Mouse (Mus musculus): ENCODE data around the gene Inpp4b. TPM values are rescaled to one million over a fixed set of nuclear protein-coding genes. Genes with fewer than 3 reads are reported as not detected.
A peak's percentile ranks its signal among the peaks of the same experiment; 100 is the strongest.
"Not testable (repeated sequence)": the region's sequence is repeated elsewhere in the genome, so short reads cannot be mapped to it uniquely, and the experiment has no call there.

The Inpp4b gene
- total RNA-seq, 2 experiments from 2014 or later, result 55.4 to 58.2 TPM

GRCm38 (mm10) chr8:81772855-81773254 is 430.5 kb downstream of the Inpp4b start:
- DNase-seq, result no peak
- intact Hi-C loops (cut with DNase I), result no loop called here

- intact Hi-C loops (cut with DNase I), result no loop called here
- no peak for DNase-seq
Measured at GRCm38 (mm10) chr8:81773305-81773965, 431.1 kb downstream of the Inpp4b start.

- intact Hi-C loops (cut with DNase I), result no loop called here
- DNase-seq, result no peak
Measured at GRCm38 (mm10) chr8:81774010-81774409, 431.7 kb downstream of the Inpp4b start.

- DNase-seq, result no peak
- intact Hi-C loops (cut with DNase I), result no loop called here
Measured at GRCm38 (mm10) chr8:81774454-81774853, 432.1 kb downstream of the Inpp4b start.

GRCm38 (mm10) chr8:81776516-81777237 is 434.3 kb downstream of the Inpp4b start:
- intact Hi-C loops (cut with DNase I), result no loop called here

GRCm38 (mm10) chr8:81777704-81778103 is 435.3 kb downstream of the Inpp4b start:
- intact Hi-C loops (cut with DNase I), result no loop called here
- DNase-seq, result no peak

More at GRCm38 (mm10) chr8:81776516-81777237, 434.3 kb downstream of the Inpp4b start:
- DNase-seq, result no peak

GRCm38 (mm10) chr8:81779440-81779839 is 437.1 kb downstream of the Inpp4b start:
- intact Hi-C loops (cut with DNase I), result no loop called here

GRCm38 (mm10) chr8:81780166-81780565 is 437.8 kb downstream of the Inpp4b start:
- intact Hi-C loops (cut with DNase I), result no loop called here

More at GRCm38 (mm10) chr8:81779440-81779839, 437.1 kb downstream of the Inpp4b start:
- no peak for DNase-seq

GRCm38 (mm10) chr8:81780921-81781675 is 438.7 kb downstream of the Inpp4b start:
- no peak for DNase-seq

More at GRCm38 (mm10) chr8:81780166-81780565, 437.8 kb downstream of the Inpp4b start:
- no peak for DNase-seq

GRCm38 (mm10) chr8:81782781-81783180 is 440.4 kb downstream of the Inpp4b start:
- intact Hi-C loops (cut with DNase I), result no loop called here

More at GRCm38 (mm10) chr8:81780921-81781675, 438.7 kb downstream of the Inpp4b start:
- intact Hi-C loops (cut with DNase I), result no loop called here

GRCm38 (mm10) chr8:81784775-81785174 is 442.4 kb downstream of the Inpp4b start:
- no peak for DNase-seq
- intact Hi-C loops (cut with DNase I), result no loop called here

More at GRCm38 (mm10) chr8:81782781-81783180, 440.4 kb downstream of the Inpp4b start:
- no peak for DNase-seq

- intact Hi-C loops (cut with DNase I), result no loop called here
- no peak for DNase-seq
Measured at GRCm38 (mm10) chr8:81788498-81788897, 446.1 kb downstream of the Inpp4b start.

GRCm38 (mm10) chr8:81792649-81793048 is 450.3 kb downstream of the Inpp4b start:
- intact Hi-C loops (cut with DNase I), result no loop called here
- no peak for DNase-seq

- DNase-seq, result peak; percentile 17 to 45
- intact Hi-C loops (cut with DNase I), result no loop called here
Measured at GRCm38 (mm10) chr8:81798501-81798900, 456.1 kb downstream of the Inpp4b start.

- no peak for DNase-seq
- intact Hi-C loops (cut with DNase I), result no loop called here
Measured at GRCm38 (mm10) chr8:81800792-81801191, 458.4 kb downstream of the Inpp4b start.

- intact Hi-C loops (cut with DNase I), result loop anchor here (2.0 to 5.0 kb wide), 2 partner anchors 39 to 328 kb away; no protein-coding TSS in a partner anchor
- DNase-seq, result peak; percentile 59 to 81
Measured at GRCm38 (mm10) chr8:81806797-81807196, 464.4 kb downstream of the Inpp4b start.

GRCm38 (mm10) chr8:81807578-81807977 is 465.2 kb downstream of the Inpp4b start:
- intact Hi-C loops (cut with DNase I), result loop anchor here (2.0 to 5.0 kb wide), 2 partner anchors 40 to 329 kb away; no protein-coding TSS in a partner anchor
- DNase-seq, result no peak

GRCm38 (mm10) chr8:81808406-81808805 is 466.1 kb downstream of the Inpp4b start:
- intact Hi-C loops (cut with DNase I), result loop anchor here (5.0 kb wide), 1 partner anchor 41 kb away; no protein-coding TSS in a partner anchor
- no peak for DNase-seq

- DNase-seq, result not testable (repeated sequence)
- intact Hi-C loops (cut with DNase I), result loop anchor here (5.0 kb wide), 1 partner anchor 42 kb away; no protein-coding TSS in a partner anchor
Measured at GRCm38 (mm10) chr8:81809414-81809813, 467.1 kb downstream of the Inpp4b start.

GRCm38 (mm10) chr8:81812051-81812751 is 469.8 kb downstream of the Inpp4b start:
- DNase-seq, result peak in 1 of 2 experiments; percentile 25
- intact Hi-C loops (cut with DNase I), result loop anchor here (10.0 kb wide), 1 partner anchor 213 kb away; no protein-coding TSS in a partner anchor
